Mouse (Mus musculus) small intestine, adult 2 months (tissue): ENCODE results near the gene Nsmce4a.

ENCODE experiments used
- CTCF ChIP-seq: fragments of 200-500 bp; IDR thresholded peaks from 2 replicates; pipeline ENCODE4 v1.5.1; 2012; ENCODE audit warnings: low read depth, mild to moderate bottlenecking, control low read depth, inconsistent platforms, low read length, moderate library complexity, mixed read lengths; ENCODE audit not compliant: insufficient replicate concordance, insufficient read length; ENCODE audit errors: extremely low read depth
- POLR2A ChIP-seq: fragments of 200-500 bp; IDR thresholded peaks from 2 replicates; pipeline ENCODE4 v1.6.1; 2012; ENCODE audit warnings: low read depth, mild to moderate bottlenecking, control low read depth, inconsistent platforms, low read length, moderate library complexity

DNA sequence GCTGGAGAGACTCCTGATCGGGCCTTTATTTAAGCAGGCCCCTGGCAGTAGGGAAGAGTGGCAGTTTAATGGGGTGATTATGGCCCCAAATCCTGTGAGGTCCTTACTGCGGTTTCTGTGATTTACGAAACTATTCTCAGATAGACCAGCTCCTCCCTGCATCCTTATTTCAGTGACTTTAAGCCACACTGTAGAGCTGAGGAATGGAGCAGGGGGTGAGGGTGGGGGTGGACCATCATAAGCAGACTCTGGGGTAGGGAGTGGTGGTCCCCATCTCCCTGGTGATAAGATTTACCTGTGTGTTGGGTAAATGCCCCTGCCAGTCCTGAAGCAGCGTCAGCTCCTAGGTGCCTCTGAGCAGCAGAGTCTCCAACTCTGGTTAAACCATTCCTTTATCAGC lies 34.0 kb upstream of the Nsmce4a start:
- no peak for TF ChIP-seq POLR2A
- TF ChIP-seq CTCF, result no peak
